Mouse (Mus musculus) erythroblast, embryonic 14.5 days (primary cell): Measurements from ENCODE around the gene Olfr206.
"Not testable (repeated sequence)": the region's sequence is repeated elsewhere in the genome, so short reads cannot be mapped to it uniquely, and the experiment has no call there.

Experiments used
- GATA1 ChIP-seq: IDR thresholded peaks from 2 replicates; pipeline ENCODE4 v1.6.1; 2012; ENCODE audit warnings: low read length, inconsistent platforms, mixed read lengths
- TAL1 ChIP-seq: IDR thresholded peaks from 3 replicates; pipeline ENCODE4 v1.6.1; 2012; ENCODE audit warnings: low read length, inconsistent platforms, mixed read lengths

DNA sequence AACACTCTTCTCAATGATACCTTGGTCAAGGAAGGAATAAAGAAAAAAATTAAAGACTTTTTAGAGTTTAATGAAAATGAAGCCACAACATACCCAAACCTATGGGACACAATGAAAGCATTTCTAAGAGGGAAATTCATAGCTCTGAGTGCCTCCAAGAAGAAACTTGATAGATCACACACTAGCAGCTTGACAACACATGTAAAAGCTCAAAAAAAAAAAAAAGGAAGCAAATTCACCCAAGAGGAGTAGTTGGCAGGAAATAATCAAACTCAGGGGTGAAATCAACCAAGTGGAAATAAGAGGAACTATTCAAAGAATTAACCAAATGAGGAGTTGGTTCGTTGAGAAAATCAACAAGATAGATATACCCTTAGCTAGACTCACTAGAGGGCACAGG is 25.8 kb downstream of the Olfr206 start:
- TF ChIP-seq GATA1, TAL1: not testable (repeated sequence)
